Mouse (Mus musculus) olfactory bulb, adult 2 months (tissue): ENCODE measurements around the gene Pofut2.

ENCODE experiments used
- CTCF ChIP-seq: fragments of 200-500 bp; IDR thresholded peaks from 2 replicates; pipeline ENCODE4 v1.5.1; 2012; ENCODE audit warnings: low read depth, mild to moderate bottlenecking, low read length, moderate library complexity; ENCODE audit not compliant: insufficient read depth
- POLR2A ChIP-seq: fragments of 200-500 bp; IDR thresholded peaks from 2 replicates; pipeline ENCODE4 v1.6.1; 2012; ENCODE audit warnings: mild to moderate bottlenecking, low read depth, low read length, moderate library complexity; ENCODE audit not compliant: insufficient read depth

GRCm38 (mm10) chr10:77315682-77316081 is 56.7 kb downstream of the Pofut2 start:
- TF ChIP-seq CTCF (no peak), POLR2A (no peak)
